Mouse (Mus musculus) left cerebral cortex, adult 2 months (tissue): ENCODE measurements at regions not wholly inside any gene's neighbourhood (a gene's known extent, or its start where the extent isn't known, plus 50 kb on each side); places are given as distances from the start of the nearest gene placed in this dataset.

Experiments used
- DNase-seq, 2 experiments: peaks; one replicate each; pipeline ENCODE4 v3.0.0; 2021 to 2022; ENCODE audit warnings: low spot score in 2 of 2, mixed read lengths in 1 of 2; ENCODE audit errors: extremely low spot score in 1 of 2
- H3K27ac ChIP-seq: fragments of 200-600 bp; 2 replicates; pipeline ENCODE4 v1.8.1; 2022
- H3K4me3 ChIP-seq: fragments of 200-600 bp; 2 replicates; pipeline ENCODE4 v1.8.1; 2022
- CTCF ChIP-seq: fragments of 200-600 bp; IDR thresholded peaks from 2 replicates; pipeline ENCODE4 v1.8.1; 2022; ENCODE audit warnings: antibody characterized with exemption, mild to moderate bottlenecking, moderate library complexity
- intact Hi-C: fragments of 180-260 bp; cut with DNase I; formaldehyde crosslinking; loops from one replicate; pipeline ENCODE4 v1.15.1; 2025

- DNase-seq, result no peak
- no peak for TF ChIP-seq CTCF
- Histone ChIP-seq H3K4me3 (no peak overlapping the region), H3K27ac (no peak overlapping the region)
- intact Hi-C loops, result no loop called here
These were observed 78.9 kb upstream of the Cav2 start for GRCm38 (mm10) chr6:17201916-17202636.

- intact Hi-C loops, result no loop called here
- no peak for TF ChIP-seq CTCF
These were observed 77.7 kb upstream of the Cav2 start for GRCm38 (mm10) chr6:17203302-17203701.

GRCm38 (mm10) chr6:17203900-17204686 is 76.9 kb upstream of the Cav2 start:
- Histone ChIP-seq H3K4me3 (no peak overlapping the region), H3K27ac (no peak overlapping the region)
- no peak for TF ChIP-seq CTCF
- intact Hi-C loops, result no loop called here
- DNase-seq, result no peak

More at GRCm38 (mm10) chr6:17203302-17203701, 77.7 kb upstream of the Cav2 start:
- no peak overlapping the region for H3K4me3 ChIP-seq
- no peak overlapping the region for H3K27ac ChIP-seq
- DNase-seq, result no peak

GRCm38 (mm10) chr6:17206932-17207331 is 74.1 kb upstream of the Cav2 start:
- no peak for DNase-seq
- Histone ChIP-seq H3K4me3 (no peak overlapping the region), H3K27ac (no peak overlapping the region)
- intact Hi-C loops, result loop anchor here (5.0 kb wide), 1 partner anchor 100 kb away; the partner anchor contains the start of gene Cav1
- no peak for TF ChIP-seq CTCF

GRCm38 (mm10) chr6:17209792-17210191 is 71.2 kb upstream of the Cav2 start:
- DNase-seq, result no peak
- no peak overlapping the region for H3K27ac ChIP-seq
- no peak for TF ChIP-seq CTCF
- intact Hi-C loops, result loop anchor here (5.0 kb wide), 1 partner anchor 98 kb away; the partner anchor contains the start of gene Cav1
- H3K4me3 ChIP-seq, result no peak overlapping the region

- Histone ChIP-seq H3K4me3 (no peak overlapping the region), H3K27ac (no peak overlapping the region)
- intact Hi-C loops, result no loop called here
- TF ChIP-seq CTCF, result no peak
- no peak for DNase-seq
These were observed 69.6 kb upstream of the Cav2 start for GRCm38 (mm10) chr6:17211346-17211745.

GRCm38 (mm10) chr6:17214774-17215173 is 66.2 kb upstream of the Cav2 start:
- intact Hi-C loops, result no loop called here
- Histone ChIP-seq H3K27ac (no peak overlapping the region), H3K4me3 (no peak overlapping the region)
- no peak for TF ChIP-seq CTCF
- DNase-seq, result no peak

GRCm38 (mm10) chr6:17216442-17216841 is 64.5 kb upstream of the Cav2 start:
- Histone ChIP-seq H3K27ac (no peak overlapping the region), H3K4me3 (no peak overlapping the region)
- intact Hi-C loops, result no loop called here
- no peak for DNase-seq
- TF ChIP-seq CTCF, result no peak

GRCm38 (mm10) chr6:17223744-17224143 is 57.2 kb upstream of the Cav2 start:
- Histone ChIP-seq H3K4me3 (no peak overlapping the region), H3K27ac (no peak overlapping the region)
- intact Hi-C loops, result no loop called here
- no peak for DNase-seq
- TF ChIP-seq CTCF, result no peak

GRCm38 (mm10) chr6:17224852-17225251 is 56.1 kb upstream of the Cav2 start:
- DNase-seq, result no peak
- no peak for TF ChIP-seq CTCF
- intact Hi-C loops, result no loop called here
- Histone ChIP-seq H3K27ac (no peak overlapping the region), H3K4me3 (no peak overlapping the region)

GRCm38 (mm10) chr6:17226483-17226882 is 54.5 kb upstream of the Cav2 start:
- no peak overlapping the region for H3K4me3 ChIP-seq
- intact Hi-C loops, result no loop called here
- no peak for TF ChIP-seq CTCF
- DNase-seq, result no peak
- H3K27ac ChIP-seq, result no peak overlapping the region
